Mouse (Mus musculus) intestine, postnatal 0 days (tissue): Measurements from ENCODE around the gene 4930518I15Rik. TPM values are rescaled to one million over a fixed set of nuclear protein-coding genes. Genes with fewer than 3 reads are reported as not detected.

ENCODE experiments used
- ATAC-seq: fragments of 200-750 bp; cut with Nextera tagmentation; 2 replicates; pipeline ENCODE4 v1.8.0; 2017; ENCODE audit warnings: mild to moderate bottlenecking, moderate TSS enrichment, moderate library complexity
- H3K27ac ChIP-seq: fragments of 300-500 bp; sonication (generic); 2 replicates; pipeline ENCODE4 v1.5.1; 2014; ENCODE audit warnings: mild to moderate bottlenecking, low read depth, low read length, moderate library complexity
- H3K27me3 ChIP-seq: fragments of 300-500 bp; sonication (generic); replicated peaks from 2 replicates; pipeline ENCODE4 v1.6.1; 2014; ENCODE audit warnings: low read length, mixed read lengths; ENCODE audit not compliant: control insufficient read depth, insufficient read depth
- H3K36me3 ChIP-seq: fragments of 300-500 bp; sonication (generic); 2 replicates; pipeline ENCODE4 v1.6.1; 2014; ENCODE audit warnings: mild to moderate bottlenecking, moderate library complexity; ENCODE audit not compliant: control insufficient read depth, insufficient read depth
- H3K4me1 ChIP-seq: fragments of 300-500 bp; sonication (generic); replicated peaks from 2 replicates; pipeline ENCODE4 v1.6.1; 2014; ENCODE audit warnings: antibody characterized with exemption, low read length, mixed read lengths; ENCODE audit not compliant: control insufficient read depth, insufficient read depth
- H3K4me2 ChIP-seq: fragments of 300-500 bp; sonication (generic); replicated peaks from 2 replicates; pipeline ENCODE4 v1.6.1; 2014; ENCODE audit warnings: low read depth, mild to moderate bottlenecking, moderate library complexity
- H3K4me3 ChIP-seq: fragments of 300-500 bp; sonication (generic); 2 replicates; pipeline ENCODE4 v1.5.1; 2014; ENCODE audit warnings: low read depth, low read length
- H3K9ac ChIP-seq: fragments of 300-500 bp; sonication (generic); 2 replicates; pipeline ENCODE4 v1.6.1; 2014; ENCODE audit warnings: mild to moderate bottlenecking, low read depth, low read length
- H3K9me3 ChIP-seq: fragments of 300-500 bp; sonication (generic); 2 replicates; pipeline ENCODE4 v1.6.1; 2016; ENCODE audit warnings: mixed run types; ENCODE audit not compliant: control insufficient read depth
- CTCF ChIP-seq: sonication (generic); IDR thresholded peaks from 2 replicates; pipeline ENCODE4 v1.5.1; 2016; ENCODE audit warnings: low read depth, mild to moderate bottlenecking, control low read depth, antibody characterized with exemption, moderate library complexity
- WGBS: fragments of 180-500 bp; shearing (Covaris S2); extraction: QIAGEN DNeasy Blood & Tissue Kit; methylation state at CpG from one replicate; pipeline ENCODE4 v1.1.7; 2014; 5-methylcytosine and 5-hydroxymethylcytosine counted together
- polyA plus RNA-seq: library from polyadenylated mRNA; unstranded; fragments of >200 nt; fragmentation: Nextera tagmentation; extraction: Ambion mirVana; gene quantifications from 2 replicates; pipeline ENCODE4 v1.2.1, GENCODE M21; 2015

The 4930518I15Rik gene
- polyA plus RNA-seq, 1 experiment from 2014 or later, result 1.3 TPM

DNA sequence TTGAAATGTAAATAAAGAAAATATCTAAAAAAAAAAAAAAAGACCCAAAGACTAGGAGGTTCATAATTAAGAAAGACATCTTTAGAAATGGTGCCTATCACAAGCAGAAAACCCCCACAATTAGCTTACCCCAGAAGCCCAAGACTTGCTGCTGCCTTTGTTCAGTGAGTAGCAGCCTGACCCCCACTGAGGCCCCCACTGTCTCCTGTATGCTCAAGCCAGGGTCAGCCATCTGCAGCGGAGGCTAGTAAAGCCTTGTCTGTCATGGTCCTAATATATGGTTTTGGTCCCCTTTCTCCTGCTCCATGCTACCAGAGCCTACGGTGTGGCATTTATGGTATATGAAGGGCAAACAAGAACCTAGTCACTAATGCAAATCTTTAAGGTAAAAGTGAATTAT lies 43.6 kb upstream of the 4930518I15Rik start:
- no peak for ATAC-seq

DNA sequence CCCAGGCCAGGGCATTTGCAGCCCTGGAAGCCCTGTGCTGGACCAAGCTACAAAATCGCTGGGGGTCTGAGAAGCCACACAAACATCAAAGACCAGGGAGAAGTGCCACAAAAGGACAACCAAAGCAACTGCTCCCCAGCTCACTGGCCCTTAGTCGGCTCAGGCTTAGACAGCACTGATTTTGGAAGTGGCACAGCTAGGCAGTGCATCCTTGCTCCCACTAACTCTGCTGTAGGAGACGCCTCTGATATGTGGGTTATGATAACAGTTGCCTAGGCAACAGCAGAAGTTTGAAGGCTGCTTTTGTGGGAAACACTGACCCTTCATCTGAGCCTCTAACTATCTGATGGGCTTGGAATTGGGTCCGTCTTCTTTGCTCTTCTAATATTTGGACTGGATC lies 41.4 kb upstream of the 4930518I15Rik start:
- TF ChIP-seq CTCF, result no peak
- H3K27ac ChIP-seq, result no peak overlapping the region
- H3K4me3 ChIP-seq, result no peak overlapping the region
- H3K9me3 ChIP-seq, result no peaks in the 10 kb centered on the region
- H3K9ac ChIP-seq, result no peak overlapping the region
- H3K4me2 ChIP-seq, result no peak overlapping the region
- H3K4me1 ChIP-seq, result no peaks in the 10 kb centered on the region
- ATAC-seq, result no peak
- WGBS, result 61% methylated on average over 4 of the region's 4 CpGs
- H3K27me3 ChIP-seq, result no peaks in the 10 kb centered on the region
- no peaks in the 10 kb centered on the region for H3K36me3 ChIP-seq

More for the DNA sequence above, 43.6 kb upstream of the 4930518I15Rik start:
- Histone ChIP-seq H3K27me3 (no peaks in the 10 kb centered on the region), H3K9ac (no peak overlapping the region), H3K36me3 (no peaks in the 10 kb centered on the region), H3K9me3 (no peaks in the 10 kb centered on the region), H3K4me1 (no peaks in the 10 kb centered on the region), H3K4me2 (no peak overlapping the region), H3K27ac (no peak overlapping the region), H3K4me3 (no peak overlapping the region)
- TF ChIP-seq CTCF, result no peak
- WGBS, result 69% methylated on average over 2 of the region's 2 CpGs

DNA sequence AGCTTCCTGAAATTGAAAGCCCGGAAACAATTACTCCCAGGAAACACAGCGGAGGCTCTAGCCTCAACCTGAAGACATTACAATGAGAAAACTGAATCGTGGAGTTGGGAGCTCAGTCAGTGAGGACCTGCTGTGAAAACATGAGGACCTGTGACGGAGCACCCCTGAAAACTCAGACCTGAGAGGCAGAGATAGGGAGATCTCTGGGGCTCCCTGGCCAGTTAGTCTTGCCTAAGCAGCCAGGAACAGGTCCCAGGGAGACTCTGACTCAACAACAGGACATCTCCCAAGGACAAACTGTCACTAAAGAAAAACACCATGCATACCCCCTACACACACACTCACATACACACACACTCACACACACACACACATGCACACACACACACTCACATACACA lies 40.6 kb upstream of the 4930518I15Rik start:
- no peaks in the 10 kb centered on the region for H3K9me3 ChIP-seq
- H3K4me2 ChIP-seq, result no peak overlapping the region
- 62% methylated on average over 4 of the region's 4 CpGs for WGBS
- no peak for TF ChIP-seq CTCF
- no peaks in the 10 kb centered on the region for H3K27me3 ChIP-seq
- no peak overlapping the region for H3K9ac ChIP-seq
- no peak overlapping the region for H3K27ac ChIP-seq
- no peaks in the 10 kb centered on the region for H3K4me1 ChIP-seq
- ATAC-seq, result no peak
- no peak overlapping the region for H3K4me3 ChIP-seq
- H3K36me3 ChIP-seq, result no peaks in the 10 kb centered on the region

DNA sequence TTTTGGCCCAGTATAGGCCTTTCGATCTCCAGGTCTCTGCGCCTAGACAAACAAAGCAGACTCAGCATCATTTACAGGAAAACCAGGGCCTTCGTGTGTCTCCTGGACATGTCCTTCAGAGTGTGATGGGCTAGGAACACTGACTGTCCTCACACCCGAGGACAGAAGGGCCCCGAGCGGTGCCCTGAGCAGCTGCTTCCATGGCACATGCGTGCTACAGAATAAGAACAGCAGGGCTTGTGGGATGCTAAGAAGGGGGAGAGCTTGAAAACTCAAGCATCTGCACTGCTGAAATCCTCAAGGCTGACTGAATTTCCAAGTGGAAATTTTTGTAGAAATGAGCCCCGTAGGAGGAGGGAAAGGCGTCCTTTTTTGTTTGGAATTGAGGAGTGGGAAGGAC lies 39.3 kb upstream of the 4930518I15Rik start:
- no peaks in the 10 kb centered on the region for H3K4me1 ChIP-seq
- H3K9ac ChIP-seq, result no peak overlapping the region
- no peaks in the 10 kb centered on the region for H3K9me3 ChIP-seq
- H3K27ac ChIP-seq, result no peak overlapping the region
- no peaks in the 10 kb centered on the region for H3K36me3 ChIP-seq
- no peaks in the 10 kb centered on the region for H3K27me3 ChIP-seq
- no peak overlapping the region for H3K4me3 ChIP-seq
- ATAC-seq, result no peak
- TF ChIP-seq CTCF, result no peak
- 81% methylated on average over 9 of the region's 9 CpGs for WGBS
- no peak overlapping the region for H3K4me2 ChIP-seq

DNA sequence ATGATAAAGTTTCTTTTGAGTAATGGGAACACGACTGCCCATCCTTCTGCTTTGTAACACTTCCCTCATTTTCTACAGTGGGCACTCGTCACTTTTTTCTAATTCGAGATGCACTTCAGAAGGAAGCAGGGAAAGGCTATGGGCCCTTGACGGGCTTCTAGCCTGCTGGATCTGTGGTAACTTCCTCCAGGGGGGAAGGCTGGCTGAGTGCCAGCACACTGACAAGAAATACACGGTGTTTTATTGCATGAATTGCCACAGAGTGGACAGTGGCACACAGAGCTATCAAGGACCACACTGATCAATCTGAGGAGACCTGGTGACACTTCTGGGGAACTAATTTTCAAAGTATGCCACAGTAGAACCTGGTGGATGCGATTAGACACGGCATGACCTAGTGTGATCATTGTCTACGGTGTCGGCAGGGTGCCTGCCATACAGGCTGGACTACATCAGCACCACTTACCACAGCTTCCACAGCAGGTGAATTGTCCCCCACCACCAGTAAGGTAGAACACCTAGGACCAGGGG lies 38.7 kb upstream of the 4930518I15Rik start:
- H3K36me3 ChIP-seq, result no peaks in the 10 kb centered on the region
- H3K9me3 ChIP-seq, result no peaks in the 10 kb centered on the region

DNA sequence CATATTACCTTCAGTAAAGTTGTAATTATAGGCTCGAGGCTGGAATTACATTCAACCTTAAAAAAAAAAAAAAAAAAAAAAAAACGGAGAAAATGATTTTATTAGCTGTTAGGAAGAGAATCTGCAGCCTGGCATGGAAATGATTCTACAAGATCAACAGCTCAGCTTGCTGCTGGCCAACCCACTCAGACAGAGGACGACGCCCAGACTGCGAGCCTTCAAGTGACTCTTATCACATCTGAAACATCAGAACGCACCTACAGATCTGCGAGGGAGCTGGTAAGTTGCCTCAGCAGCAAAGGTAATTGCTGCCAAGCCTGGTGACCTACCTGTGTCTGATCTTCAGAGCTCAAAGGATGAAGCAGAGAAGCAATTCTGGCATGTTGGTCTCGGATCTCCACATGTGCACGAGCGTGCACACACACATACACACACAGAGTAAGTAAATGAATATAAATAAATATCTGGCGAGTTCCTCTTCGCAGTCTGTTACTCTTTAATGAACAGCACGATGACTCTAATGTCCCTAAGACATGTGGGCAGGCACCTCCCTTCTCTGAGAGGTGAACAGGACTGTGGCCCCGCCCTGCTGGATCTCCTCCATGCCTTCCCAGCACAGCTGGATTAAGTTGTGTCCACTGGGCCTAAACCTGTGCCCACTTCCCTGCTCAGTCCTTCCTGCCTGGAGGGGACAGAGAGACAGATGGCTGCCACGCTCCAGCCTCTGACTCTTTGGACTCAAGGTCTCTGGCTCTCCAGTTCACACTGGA lies 36.9 kb upstream of the 4930518I15Rik start:
- Histone ChIP-seq H3K4me3 (no peak overlapping the region), H3K27ac (no peak overlapping the region), H3K4me1 (no peaks in the 10 kb centered on the region), H3K9ac (no peak overlapping the region), H3K4me2 (peak overlapping the region; percentile 13; the same call in 1 of the 2 replicates), H3K27me3 (no peaks in the 10 kb centered on the region), H3K36me3 (no peaks in the 10 kb centered on the region), H3K9me3 (no peaks in the 10 kb centered on the region)
- WGBS, result 45% methylated on average over 15 of the region's 15 CpGs
- TF ChIP-seq CTCF, result no peak
- 0 out of 2 replicates have a peak, but pooled peaks have one; percentile 31 for ATAC-seq

More for the DNA sequence above, 38.7 kb upstream of the 4930518I15Rik start:
- no peak for TF ChIP-seq CTCF
- WGBS, result 65% methylated on average over 9 of the region's 9 CpGs
- Histone ChIP-seq H3K9ac (no peak overlapping the region), H3K27ac (no peak overlapping the region), H3K27me3 (no peaks in the 10 kb centered on the region), H3K4me2 (no peak overlapping the region), H3K4me3 (no peak overlapping the region), H3K4me1 (no peaks in the 10 kb centered on the region)
- ATAC-seq, result no peak
